Mouse (Mus musculus) hindbrain, postnatal 0 days (tissue): ENCODE measurements at regions not wholly inside any gene's neighbourhood (a gene's known extent, or its start where the extent isn't known, plus 50 kb on each side); places are given as distances from the start of the nearest gene placed in this dataset.

Experiments
- ATAC-seq: fragments of 200-750 bp; cut with Nextera tagmentation; 2 replicates; pipeline ENCODE4 v1.8.0; 2017; ENCODE audit warnings: mild to moderate bottlenecking, moderate TSS enrichment, moderate library complexity
- DNase-seq: peaks from one replicate; pipeline ENCODE4 v3.0.0-alpha.2; 2015; ENCODE audit warnings: low spot score
- H3K27ac ChIP-seq: fragments of 300-500 bp; sonication (generic); 2 replicates; pipeline ENCODE4 v1.5.1; 2014; ENCODE audit warnings: mild to moderate bottlenecking
- H3K27me3 ChIP-seq: fragments of 300-500 bp; sonication (generic); 2 replicates; pipeline ENCODE4 v1.6.1; 2014; ENCODE audit warnings: low read length, mixed read lengths; ENCODE audit not compliant: insufficient read depth
- H3K36me3 ChIP-seq: fragments of 300-500 bp; sonication (generic); 2 replicates; pipeline ENCODE4 v1.6.1; 2014; ENCODE audit warnings: low read length, mixed read lengths; ENCODE audit not compliant: insufficient read depth
- H3K4me1 ChIP-seq: fragments of 300-500 bp; sonication (generic); 2 replicates; pipeline ENCODE4 v1.6.1; 2014; ENCODE audit warnings: antibody characterized with exemption, low read length, mixed read lengths; ENCODE audit not compliant: insufficient read depth
- H3K4me2 ChIP-seq: fragments of 300-500 bp; sonication (generic); 2 replicates; pipeline ENCODE4 v1.6.1; 2014; ENCODE audit warnings: low read depth, mild to moderate bottlenecking, low read length, moderate library complexity, mixed read lengths
- H3K4me3 ChIP-seq: fragments of 300-500 bp; sonication (generic); 2 replicates; pipeline ENCODE4 v1.5.1; 2014; ENCODE audit warnings: low read length
- H3K9ac ChIP-seq: fragments of 300-500 bp; sonication (generic); replicated peaks from 2 replicates; pipeline ENCODE4 v1.6.1; 2014; ENCODE audit warnings: mild to moderate bottlenecking, low read length, moderate library complexity, mixed read lengths
- H3K9me3 ChIP-seq: fragments of 300-500 bp; sonication (generic); 2 replicates; pipeline ENCODE4 v1.6.1; 2016; ENCODE audit warnings: low read length, mixed read lengths
- CTCF ChIP-seq: IDR thresholded peaks from 2 replicates; pipeline ENCODE4 v1.5.1; 2016; ENCODE audit warnings: antibody characterized with exemption, control low read depth, low read depth
- WGBS: fragments of 180-500 bp; shearing (Covaris S2); extraction: QIAGEN DNeasy Blood & Tissue Kit; methylation state at CpG from one replicate; pipeline ENCODE4 v1.1.7; 2014; 5-methylcytosine and 5-hydroxymethylcytosine counted together

DNA sequence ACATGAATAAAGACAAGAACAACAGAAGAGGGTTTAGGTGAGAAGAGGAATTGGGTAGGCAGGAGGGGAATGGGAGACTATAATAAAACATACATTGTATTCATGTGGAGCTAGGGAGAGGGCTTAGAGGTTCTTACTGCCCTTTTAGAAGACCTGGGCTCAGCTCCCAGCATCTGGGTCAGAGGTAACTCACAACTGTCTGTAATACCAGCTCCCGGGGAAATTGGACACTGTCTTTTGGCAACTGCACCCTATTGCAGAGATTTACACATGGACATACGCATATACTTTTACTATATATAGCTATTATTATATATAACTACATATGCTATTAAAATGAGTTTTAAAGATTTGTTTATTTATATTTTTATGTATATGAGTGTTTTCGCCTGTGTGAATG lies 50.7 kb upstream of the Dhx40 start:
- ATAC-seq (no peak), DNase-seq (no peak)
- Histone ChIP-seq H3K4me2 (no peak overlapping the region), H3K4me3 (no peak overlapping the region), H3K9me3 (no peaks in the 10 kb centered on the region), H3K9ac (no peak overlapping the region), H3K27me3 (no peaks in the 10 kb centered on the region), H3K27ac (no peak overlapping the region), H3K36me3 (no peaks in the 10 kb centered on the region), H3K4me1 (0 out of 2 replicates have a peak, but pooled peaks cover 4% of the 10 kb centered on the region)
- 95% methylated on average over 3 of the region's 3 CpGs for WGBS
- no peak for TF ChIP-seq CTCF
